Mouse (Mus musculus) testis, adult 2 months (tissue): ENCODE results near the gene Clnk.

Experiments used
- CTCF ChIP-seq: fragments of 200-500 bp; IDR thresholded peaks from 2 replicates; pipeline ENCODE4 v1.5.1; 2012; ENCODE audit warnings: low read depth, mild to moderate bottlenecking, inconsistent platforms, low read length, moderate library complexity; ENCODE audit not compliant: control insufficient read depth, insufficient read depth, insufficient replicate concordance
- POLR2A ChIP-seq: fragments of 200-500 bp; IDR thresholded peaks from 2 replicates; pipeline ENCODE4 v1.6.1; 2012; ENCODE audit warnings: low read depth, mild to moderate bottlenecking, inconsistent platforms, low read length, moderate library complexity; ENCODE audit not compliant: control insufficient read depth

DNA sequence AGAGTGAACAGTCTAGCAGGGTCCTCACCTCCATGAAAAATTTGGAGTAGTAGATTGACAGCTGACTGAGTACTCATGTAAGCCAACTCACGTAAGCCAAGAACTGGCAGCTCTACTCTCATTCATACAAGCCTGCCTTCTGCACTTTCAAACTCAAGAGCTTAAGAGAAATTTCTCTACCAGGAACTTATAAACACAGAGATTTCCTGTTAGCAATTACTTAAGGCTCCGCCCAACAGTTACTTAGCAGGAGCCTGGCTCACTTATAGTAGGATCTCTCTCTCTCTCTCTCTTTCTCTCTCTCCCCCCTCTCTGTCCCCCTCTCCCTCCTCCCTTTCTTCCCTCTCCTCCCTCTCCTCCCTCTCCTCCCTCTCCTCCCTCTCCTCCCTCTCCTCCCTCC is 32.3 kb downstream of the Clnk start:
- no peak for TF ChIP-seq CTCF
- no peak for TF ChIP-seq POLR2A
